Mouse (Mus musculus) lung, adult 2 months (tissue): ENCODE measurements at regions not wholly inside any gene's neighbourhood (a gene's known extent, or its start where the extent isn't known, plus 50 kb on each side); places are given as distances from the start of the nearest gene placed in this dataset.

ENCODE experiments used
- DNase-seq: peaks from one replicate; pipeline ENCODE4 v3.0.0; 2022
- H3K4me1 ChIP-seq: fragments of 200-500 bp; 2 replicates; pipeline ENCODE4 v1.6.1; 2011; ENCODE audit warnings: low read length; ENCODE audit not compliant: control insufficient read depth, insufficient read depth
- H3K4me3 ChIP-seq: fragments of 200-500 bp; replicated peaks from 2 replicates; pipeline ENCODE3; 2011; ENCODE audit warnings: low read depth, mild to moderate bottlenecking, control low read depth, low read length; ENCODE audit errors: extremely low read depth
- CTCF ChIP-seq: fragments of 200-500 bp; IDR thresholded peaks from 2 replicates; pipeline ENCODE4 v1.5.1; 2011; ENCODE audit warnings: mild to moderate bottlenecking, low read length, control low read depth; ENCODE audit not compliant: insufficient read depth
- POLR2A ChIP-seq: fragments of 200-500 bp; IDR thresholded peaks from 2 replicates; pipeline ENCODE4 v1.6.1; 2011; ENCODE audit warnings: low read depth, mild to moderate bottlenecking, control low read depth, low read length, borderline replicate concordance; ENCODE audit errors: extremely low read depth
- WGBS: fragments of 180-500 bp; shearing (Covaris S2); methylation state at CpG from one replicate; pipeline ENCODE4 v1.1.7; 2018; 5-methylcytosine and 5-hydroxymethylcytosine counted together

GRCm38 (mm10) chr17:83962841-83963240, 115.1 kb upstream of the Haao start:
- WGBS: 31% methylated on average over 4 of the region's 4 CpGs
- H3K4me1 ChIP-seq: peaks cover 17% of the 10 kb centered on the region; the same call in 1 of the 2 replicates
- no peak for TF ChIP-seq POLR2A
- no peak for DNase-seq
- H3K4me3 ChIP-seq: no peak overlapping the region

GRCm38 (mm10) chr17:83962126-83962525, 114.4 kb upstream of the Haao start:
- DNase-seq: no peak
- 69% methylated on average over 6 of the region's 6 CpGs for WGBS
- Histone ChIP-seq H3K4me3 (no peak overlapping the region), H3K4me1 (peaks cover 18% of the 10 kb centered on the region; the same call in 1 of the 2 replicates)
- TF ChIP-seq POLR2A (no peak), CTCF (no peak)

GRCm38 (mm10) chr17:83960821-83961220, 113.1 kb upstream of the Haao start:
- Histone ChIP-seq H3K4me3 (no peak overlapping the region), H3K4me1 (peaks cover 18% of the 10 kb centered on the region; the same call in 1 of the 2 replicates)
- 66% methylated on average over 7 of the region's 7 CpGs for WGBS
- TF ChIP-seq CTCF: no peak
- no peak for TF ChIP-seq POLR2A
- DNase-seq: no peak

GRCm38 (mm10) chr17:83960158-83960557, 112.4 kb upstream of the Haao start:
- no peak for TF ChIP-seq CTCF
- TF ChIP-seq POLR2A: no peak
- WGBS: 48% methylated on average over 3 of the region's 3 CpGs
- Histone ChIP-seq H3K4me1 (peaks cover 18% of the 10 kb centered on the region; the same call in 1 of the 2 replicates), H3K4me3 (no peak overlapping the region)
- no peak for DNase-seq

DNA sequence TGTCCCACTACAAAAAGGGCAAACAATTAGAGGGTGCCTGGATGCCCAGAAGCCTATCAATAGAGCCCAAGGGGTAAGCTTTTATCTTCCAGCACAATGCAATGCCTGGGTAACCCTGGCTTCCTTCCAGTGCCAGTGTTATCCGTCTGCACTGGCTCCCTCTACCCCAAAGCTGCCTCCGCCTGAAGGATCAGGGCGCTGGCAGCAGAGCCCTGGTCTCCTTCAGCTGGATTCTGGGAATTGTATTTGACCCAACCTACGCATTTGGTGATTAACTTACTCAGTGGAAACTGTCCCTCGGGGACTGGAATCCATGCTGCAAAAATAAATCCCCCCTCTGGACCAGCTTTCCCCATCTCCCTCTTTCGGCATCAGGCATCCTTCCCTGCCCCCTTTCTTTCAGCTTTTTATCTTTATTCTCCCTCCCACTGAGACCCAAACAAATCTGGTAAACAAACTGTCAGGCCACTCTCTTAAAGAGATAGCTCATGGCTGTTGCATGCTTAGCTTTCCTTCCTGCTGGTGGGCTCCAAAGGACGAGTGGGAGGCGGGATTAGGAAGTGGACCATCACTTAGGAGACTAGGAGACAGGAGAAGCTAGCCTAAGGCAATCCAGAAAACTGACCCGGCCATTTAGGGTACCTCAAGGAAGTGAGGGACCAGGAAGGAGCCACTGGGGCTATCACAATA, 111.5 kb upstream of the Haao start:
- DNase-seq: no peak
- 43% methylated on average over 9 of the region's 9 CpGs for WGBS
- peaks cover 26% of the 10 kb centered on the region for H3K4me1 ChIP-seq
- TF ChIP-seq CTCF (no peak), POLR2A (no peak)
- no peak overlapping the region for H3K4me3 ChIP-seq

DNA sequence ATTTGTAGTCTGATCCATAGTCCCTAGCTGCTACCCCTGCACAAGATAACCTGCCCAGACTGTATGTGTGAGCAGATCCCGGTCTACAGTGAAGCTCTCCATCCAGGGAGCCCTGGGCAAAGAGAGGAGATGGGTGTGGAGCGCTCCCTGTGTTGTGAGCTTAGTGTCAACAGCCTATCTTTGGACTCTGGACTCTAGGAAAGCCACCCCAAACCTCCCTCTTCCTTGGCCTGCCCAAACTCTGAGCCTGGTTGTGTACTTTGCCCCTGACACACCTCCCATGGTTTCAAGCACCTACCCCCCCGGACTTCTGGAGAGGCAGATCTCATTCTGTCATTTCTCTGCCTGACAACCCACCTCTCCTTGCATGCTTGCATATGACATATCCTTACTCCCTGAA, 110.9 kb upstream of the Haao start:
- no peak overlapping the region for H3K4me3 ChIP-seq
- 60% methylated on average over 3 of the region's 3 CpGs for WGBS
- peaks cover 29% of the 10 kb centered on the region for H3K4me1 ChIP-seq
- DNase-seq: no peak
- TF ChIP-seq POLR2A: no peak
- TF ChIP-seq CTCF: no peak

DNA sequence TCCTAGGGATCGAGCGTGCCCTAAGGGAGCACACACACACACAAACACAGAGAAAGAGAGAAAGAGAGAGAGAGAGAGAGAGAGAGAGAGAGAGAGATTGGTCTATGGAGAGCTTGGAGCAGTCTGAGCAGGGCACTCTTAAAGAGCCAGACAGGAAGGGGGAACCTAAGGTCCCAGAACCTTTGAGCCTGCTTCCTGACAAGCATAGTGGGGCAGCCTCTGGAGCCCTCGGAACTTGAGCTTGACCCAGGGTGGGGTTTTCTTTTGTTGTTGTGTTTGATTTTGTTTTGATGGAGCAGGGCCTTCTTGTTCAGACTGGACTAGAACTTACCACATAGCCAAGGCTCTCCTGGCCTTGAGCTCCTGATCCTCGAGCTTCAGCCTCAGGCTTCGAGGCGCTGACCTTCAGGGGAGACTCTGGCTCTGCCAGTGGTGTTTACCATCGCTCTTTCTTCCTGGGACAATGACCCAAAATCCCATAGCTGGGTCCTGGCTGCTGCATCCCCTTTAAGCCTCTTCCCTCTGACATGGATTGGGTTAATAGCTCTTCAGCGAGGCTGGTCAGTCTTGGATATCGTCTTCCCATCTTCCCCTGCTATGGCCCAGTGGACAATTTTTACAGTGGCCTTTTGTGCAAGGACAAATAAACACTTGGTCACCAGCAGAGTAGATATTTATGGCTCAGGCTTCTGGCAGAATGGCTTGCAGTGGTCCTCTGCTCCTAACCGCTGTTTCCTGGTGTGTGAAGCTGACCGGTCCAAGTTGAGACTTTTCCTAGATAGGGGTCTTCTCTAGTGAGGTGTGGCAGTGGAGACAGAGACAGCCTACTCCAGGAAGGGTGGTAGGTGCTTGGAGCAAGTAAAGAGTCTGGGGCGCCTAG, 110.1 kb upstream of the Haao start:
- H3K4me3 ChIP-seq: no peak overlapping the region
- TF ChIP-seq POLR2A (no peak), CTCF (no peak)
- DNase-seq: no peak
- H3K4me1 ChIP-seq: peaks cover 29% of the 10 kb centered on the region
- 60% methylated on average over 10 of the region's 12 CpGs for WGBS

DNA sequence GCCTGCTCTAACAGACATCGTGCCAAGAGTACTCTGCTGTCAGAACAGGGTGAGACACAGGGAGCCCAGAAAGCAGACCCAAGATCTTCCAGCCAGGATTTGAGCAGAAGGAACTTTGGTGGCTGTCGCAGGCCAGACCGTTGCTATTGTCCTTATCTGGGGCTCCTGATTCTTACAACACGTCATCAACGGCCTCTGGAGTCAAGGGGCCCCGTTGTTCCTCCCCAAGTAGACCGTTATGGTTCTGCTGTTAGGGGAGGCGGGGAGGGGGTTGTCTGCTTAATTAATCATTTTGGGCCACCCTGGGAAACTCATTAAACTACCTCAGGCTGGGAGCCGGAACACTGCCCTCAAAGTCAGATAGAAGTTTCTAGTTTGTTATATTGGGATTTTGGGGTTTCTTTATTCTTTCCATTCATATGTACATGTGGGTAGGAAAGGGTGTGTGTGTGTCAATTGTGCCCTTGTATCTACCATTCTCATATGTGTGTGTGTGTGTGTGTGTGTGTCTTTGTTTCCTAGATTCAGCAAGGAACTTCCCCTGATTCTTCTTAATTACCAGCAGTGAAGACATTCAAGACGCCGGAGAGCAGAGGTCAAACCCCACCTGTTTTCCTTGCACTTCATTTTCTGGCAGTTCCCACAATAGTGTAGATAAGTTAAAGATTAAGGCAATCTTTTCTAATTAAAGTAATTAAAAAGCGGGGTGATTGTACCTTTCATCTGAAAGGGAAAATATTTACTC, 109.2 kb upstream of the Haao start:
- DNase-seq: no peak
- WGBS: 57% methylated on average over 12 of the region's 12 CpGs
- TF ChIP-seq POLR2A (no peak), CTCF (no peak)
- peaks cover 25% of the 10 kb centered on the region for H3K4me1 ChIP-seq
- H3K4me3 ChIP-seq: no peak overlapping the region

DNA sequence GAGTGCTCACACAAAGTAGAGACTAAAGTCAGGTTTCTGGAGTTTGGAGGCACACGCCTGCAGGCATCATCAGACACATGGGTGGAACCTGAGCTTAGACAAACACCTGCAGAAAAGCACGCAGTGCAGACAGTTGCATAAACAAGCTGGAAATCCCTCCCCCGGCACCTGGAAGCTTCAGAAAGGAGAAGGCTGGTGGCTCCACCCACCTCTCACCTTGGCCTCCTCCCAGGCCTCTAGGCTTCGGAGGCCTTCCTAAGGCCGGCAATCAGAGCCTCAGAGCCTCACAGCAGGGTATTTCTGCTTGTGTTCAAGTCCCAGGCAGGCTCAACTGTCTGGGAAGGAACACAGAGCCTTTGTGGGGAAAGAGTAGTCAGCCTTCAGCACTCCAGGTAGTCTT, 108.2 kb upstream of the Haao start:
- 61% methylated on average over 5 of the region's 5 CpGs for WGBS
- Histone ChIP-seq H3K4me3 (no peak overlapping the region), H3K4me1 (peaks cover 25% of the 10 kb centered on the region)
- DNase-seq: peak; percentile 49
- TF ChIP-seq POLR2A: no peak
- TF ChIP-seq CTCF: no peak

DNA sequence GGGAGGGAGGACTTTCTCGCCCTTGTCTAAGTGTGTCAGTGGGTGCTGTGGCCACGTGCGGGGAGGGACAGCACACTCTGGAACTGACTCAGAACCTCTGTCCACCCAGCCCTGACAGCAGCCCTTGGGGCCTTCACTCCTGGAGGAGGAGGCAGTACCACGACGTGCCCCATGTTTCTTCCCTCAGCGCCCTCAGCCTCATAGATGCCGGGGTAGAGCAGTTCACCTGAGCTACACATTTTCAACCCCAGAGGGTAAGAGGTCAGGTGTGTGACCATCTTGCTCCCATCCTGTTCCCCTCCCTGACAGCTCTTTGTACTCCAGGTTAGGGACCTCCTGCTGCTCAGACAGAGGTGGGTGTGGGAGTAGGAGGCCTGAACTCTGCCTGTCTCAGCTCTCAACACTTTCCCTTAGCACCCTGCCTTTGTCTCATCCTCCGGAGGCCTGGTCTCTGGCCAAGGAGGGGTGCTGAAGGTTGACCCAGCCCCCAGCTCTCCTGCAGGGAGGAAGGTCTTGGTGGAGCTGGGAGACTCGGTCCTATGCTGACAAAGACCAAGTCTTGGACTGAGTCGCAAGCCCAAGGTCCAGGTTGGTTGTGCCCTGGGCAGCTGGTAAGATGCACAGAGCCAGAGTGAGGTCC, 107.4 kb upstream of the Haao start:
- Histone ChIP-seq H3K4me1 (peaks cover 20% of the 10 kb centered on the region), H3K4me3 (no peak overlapping the region)
- no peak for DNase-seq
- WGBS: 72% methylated on average over 10 of the region's 10 CpGs
- TF ChIP-seq POLR2A (no peak), CTCF (no peak)
